In the genomic region with DNA sequence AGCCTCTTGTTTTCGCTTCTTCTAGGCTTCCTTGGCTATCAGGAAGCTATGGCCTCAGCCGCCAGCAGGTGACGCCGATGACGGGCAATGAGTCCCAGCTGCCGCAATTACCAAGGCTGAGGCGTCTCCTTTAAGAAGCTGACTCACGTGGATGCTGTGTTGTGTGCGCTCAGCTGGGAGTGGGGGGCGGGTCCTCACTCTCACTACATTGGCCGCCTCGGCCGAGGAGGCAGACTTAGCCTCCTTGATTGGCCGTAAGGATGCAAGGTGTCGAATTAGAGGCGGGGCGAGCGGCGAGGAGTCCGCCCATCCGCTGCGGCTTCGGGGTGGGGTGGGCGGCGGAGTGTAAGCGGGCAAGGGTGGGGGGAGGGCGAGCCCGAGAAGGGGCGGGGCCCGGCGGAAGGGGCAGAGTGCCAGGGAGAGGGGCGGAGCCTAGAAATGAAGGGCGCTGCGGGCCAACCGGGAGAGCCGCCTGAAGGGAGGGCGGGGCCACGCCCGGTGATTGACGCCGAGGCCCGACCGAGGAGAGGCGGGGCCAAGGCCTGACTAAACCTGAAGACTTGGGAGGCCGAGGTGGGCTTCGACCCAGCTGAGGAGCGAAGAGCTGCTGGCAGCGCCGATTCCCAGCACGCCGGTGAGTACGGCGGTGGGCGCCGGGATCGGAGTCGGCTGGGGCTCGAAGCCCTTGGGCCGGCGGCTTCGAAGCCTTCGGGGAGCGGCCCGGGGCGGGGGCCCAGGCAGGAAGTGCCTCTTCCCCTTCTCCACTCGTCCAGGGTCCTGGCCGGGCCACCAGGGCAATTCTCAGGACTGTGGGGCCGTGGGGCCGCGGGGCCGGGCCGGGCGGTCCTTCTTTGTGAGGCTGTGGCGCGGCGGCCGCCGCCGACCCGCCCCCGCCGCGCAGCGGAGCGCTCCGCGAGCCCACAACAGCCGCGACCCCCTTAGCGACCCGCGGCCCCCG, we compare ENCODE assay signal across 8 mouse cellular contexts. TPM values are rescaled to one million over a fixed set of nuclear protein-coding genes. Genes with fewer than 3 reads are reported as not detected.
A peak's percentile ranks its signal among the peaks of the same experiment; 100 is the strongest.
DNase-seq lines count a peak whose midpoint lies in the region; ATAC-seq lines count a peak whose summit lies in the region.

A gene (plus strand): TSS at position 296 of the 958 bp plus-strand sequence.

- no peaks in the 10 kb centered on the region for H3K27me3 ChIP-seq in hindbrain, embryonic 16.5 days (replicated peaks; ENCODE audit: control insufficient read depth, insufficient read depth, low read length)

- ATAC-seq in hindbrain, embryonic 16.5 days, result peak; percentile 99

- H3K79me2 ChIP-seq in macrophage (ENCODE audit: inconsistent target), result peaks cover 40% of the 10 kb centered on the region

- under 1% methylated on average over 67 of the region's 93 CpGs for WGBS in hindbrain, embryonic 16.5 days
- WGBS in macrophage (ENCODE audit: missing documents), result under 1% methylated on average over 76 of the region's 93 CpGs

- peak within 1 kb of the TSS; percentile 93 for H3K4me3 ChIP-seq in hindbrain, embryonic 16.5 days (ENCODE audit: low read length)
- H3K4me3 ChIP-seq in macrophage (ENCODE audit: inconsistent target), result peak within 1 kb of the TSS; percentile 37

- H3K27ac ChIP-seq in hindbrain, embryonic 16.5 days (ENCODE audit: low read depth, low read length), result peak within 1 kb of the TSS; percentile 99
- peak within 1 kb of the TSS; percentile 82 for H3K27ac ChIP-seq in macrophage

- H3K9me3 ChIP-seq in hindbrain, embryonic 16.5 days (ENCODE audit: control insufficient read depth, low read length), result no peaks in the 10 kb centered on the region

- peak within 1 kb of the TSS; percentile 97 for H3K9ac ChIP-seq in hindbrain, embryonic 16.5 days (ENCODE audit: low read depth, low read length)

- no peaks in the 10 kb centered on the region for H3K36me3 ChIP-seq in hindbrain, embryonic 16.5 days (ENCODE audit: control insufficient read depth, insufficient read depth, low read length)
- 0 out of 2 replicates have a peak, but pooled peaks cover 10% of the 10 kb centered on the region for H3K36me3 ChIP-seq in macrophage (ENCODE audit: inconsistent target)

- H3K4me2 ChIP-seq in hindbrain, embryonic 16.5 days (ENCODE audit: low read length), result peak within 1 kb of the TSS; percentile 83

- peaks cover 11% of the 10 kb centered on the region for H3K4me1 ChIP-seq in hindbrain, embryonic 16.5 days (ENCODE audit: control insufficient read depth, insufficient read depth, low read depth, low read length)

- peak; percentile 92 for DNase-seq in WW6 (ENCODE audit: low read depth, low spot score)
- peak; percentile 97 to 99 for DNase-seq in cerebellum, postnatal 4 days (ENCODE audit: low spot score in 2 of 2)
- peak; percentile 99 for DNase-seq in gastrocnemius, adult 18-20 months (ENCODE audit: low spot score)
- DNase-seq in left cerebral cortex, adult 18-20 months (ENCODE audit: low spot score in 2 of 2), result peak; percentile 95 to 98
- peak; percentile 99 for DNase-seq in right cerebral cortex, adult 18-20 months
- peak; percentile 93 for DNase-seq in urinary bladder, postnatal 10 days (ENCODE audit: low spot score)

RNA-seq across cellular contexts. Expression of the gene that starts here (rescaled TPM):
- 10 to 100 TPM; 30.2 to 30.7 TPM for total RNA-seq in gastrocnemius, adult 18-20 months (2021)
- 107 and 108 TPM in 2 replicates for polyA plus RNA-seq in hindbrain, embryonic 16.5 days (2015; fragmentation: Nextera tagmentation; extraction: Ambion mirVana)
- total RNA-seq in left cerebral cortex, adult 18-20 months (2021), result 10 to 100 TPM; 87.0 to 95.4 TPM
- 10 to 100 TPM; 18.1 to 65.3 (median 33.0) TPM for total RNA-seq in macrophage (2018; cell fraction: chromatin; rRNA removed)
- 10 to 100 TPM; 27.9 to 60.3 (median 47.2) TPM for total RNA-seq in macrophage (2018; cell fraction: cytosol; rRNA removed)
- total RNA-seq in macrophage (2018; cell fraction: nucleus; rRNA removed), result 10 to 100 TPM; 26.4 to 83.5 (median 45.0) TPM
- 35.2 to 56.7 TPM (median 41.6 TPM) in 3 replicates for polyA plus RNA-seq in macrophage (2018)

Comparison
In these comparisons a context has a peak if more than half of its experiments do, and no peak if none do; other contexts are left out.
1. Peak in every context shown above with its lines: DNase-seq, ATAC-seq, H3K4me3 ChIP-seq and H3K27ac ChIP-seq.